Mouse (Mus musculus) CH12.LX (cell line): ENCODE measurements around the gene Maml1.

ENCODE experiments used
- CHD2 ChIP-seq: IDR thresholded peaks from 2 replicates; pipeline ENCODE4 v1.6.1; 2011; ENCODE audit warnings: low read length, improper control_type of control experiment
- CTCF ChIP-seq, 2 experiments: IDR thresholded peaks in 1 of 2; conservative IDR thresholded peaks in 1 of 2; 2 replicates each; pipeline ENCODE4 v1.5.1; 2011 to 2012; ENCODE audit warnings: low read depth in 2 of 2, low read length in 2 of 2, improper control_type of control experiment in 1 of 2, inconsistent platforms in 1 of 2, mild to moderate bottlenecking in 1 of 2, moderate library complexity in 1 of 2
- EP300 ChIP-seq: IDR thresholded peaks from 2 replicates; pipeline ENCODE4 v1.6.1; 2011; ENCODE audit warnings: low read length, improper control_type of control experiment
- ETS1 ChIP-seq: conservative IDR thresholded peaks from 2 replicates; pipeline ENCODE4 v1.6.1; 2012; ENCODE audit warnings: low read depth, mild to moderate bottlenecking, inconsistent platforms, low read length, improper control_type of control experiment, moderate library complexity
- MAX ChIP-seq: IDR thresholded peaks from 2 replicates; pipeline ENCODE4 v1.6.1; 2011; ENCODE audit warnings: low read length, improper control_type of control experiment
- POLR2A ChIP-seq: IDR thresholded peaks from 2 replicates; pipeline ENCODE4 v1.6.1; 2011; ENCODE audit warnings: low read depth, mild to moderate bottlenecking, improper control_type of control experiment, low read length
- POLR2AphosphoS2 ChIP-seq: IDR thresholded peaks from 2 replicates; pipeline ENCODE4 v1.6.1; 2011; ENCODE audit warnings: low read depth, low read length, improper control_type of control experiment
- TBP ChIP-seq: conservative IDR thresholded peaks from 2 replicates; pipeline ENCODE4 v1.6.1; 2011; ENCODE audit warnings: low read depth, low read length, improper control_type of control experiment
- UBTF ChIP-seq: IDR thresholded peaks from 2 replicates; pipeline ENCODE4 v1.6.1; 2012; ENCODE audit warnings: low read depth, mild to moderate bottlenecking, inconsistent platforms, low read length, improper control_type of control experiment, moderate library complexity
- ZNF384 ChIP-seq: IDR thresholded peaks from 2 replicates; pipeline ENCODE4 v1.6.1; 2012; ENCODE audit warnings: low read depth, low read length, improper control_type of control experiment, inconsistent platforms

GRCm38 (mm10) chr11:50336891-50337290 is 44.8 kb upstream of the Maml1 start:
- TF ChIP-seq CTCF (conservative IDR thresholded peaks at IDR 0.05 in 1 of 2, IDR thresholded peaks at IDR 0.05 in 1 of 2; ENCODE audit: low read depth in 2 of 2, low read length in 2 of 2) (no peak), ZNF384 (no peak), POLR2AphosphoS2 (no peak), TBP (no peak), EP300 (no peak), POLR2A (no peak), CHD2 (no peak), ETS1 (no peak), UBTF (no peak), MAX (no peak)
